ENCODE assay signal across 10 mouse cellular contexts in genomic region chr10:18525726-18526125, GRCm38 (mm10). TPM values are rescaled to one million over a fixed set of nuclear protein-coding genes. Genes with fewer than 3 reads are reported as not detected.
DNase-seq lines count a peak whose midpoint lies in the region; ATAC-seq and TF ChIP-seq lines count a peak whose summit lies in the region.
"Had no signal": no experiment of that assay in that cellular context is flagged by ENCODE, and none has a peak within 500 bp of the region (broad histone marks: within the 10 kb centered on the region; RNA-seq: fewer than 3 reads in every experiment).

No protein-coding gene starts in this region.

- H3K27me3 ChIP-seq in hindbrain, embryonic 10.5 days (ENCODE audit: insufficient read depth, poor library complexity, severe bottlenecking): no peaks in the 10 kb centered on the region
- H3K27me3 ChIP-seq in hindbrain, embryonic 11.5 days (ENCODE audit: control insufficient read depth, insufficient read depth, low read length): no peaks in the 10 kb centered on the region
- H3K27me3 ChIP-seq in ES-Bruce4 (ENCODE audit: control insufficient read depth, insufficient read depth, low read length, poor library complexity, severe bottlenecking): no peaks in the 10 kb centered on the region
- no peaks in the 10 kb centered on the region for H3K27me3 ChIP-seq in hindbrain, postnatal 0 days (ENCODE audit: insufficient read depth, low read length)
- H3K27me3 ChIP-seq: limb, embryonic 15.5 days had no signal

- no peaks in the 10 kb centered on the region for H3K9me3 ChIP-seq in hindbrain, embryonic 10.5 days
- H3K9me3 ChIP-seq in hindbrain, embryonic 11.5 days (ENCODE audit: control insufficient read depth, low read length): no peaks in the 10 kb centered on the region
- no peaks in the 10 kb centered on the region for H3K9me3 ChIP-seq in ES-Bruce4 (replicated peaks; ENCODE audit: control insufficient read depth, insufficient read depth, low read length, poor library complexity, severe bottlenecking)
- no peaks in the 10 kb centered on the region for H3K9me3 ChIP-seq in hindbrain, postnatal 0 days (ENCODE audit: low read length)
- H3K9me3 ChIP-seq: limb, embryonic 15.5 days had no signal

- peaks cover 64% of the 10 kb centered on the region for H3K36me3 ChIP-seq in hindbrain, embryonic 10.5 days
- H3K36me3 ChIP-seq in hindbrain, embryonic 11.5 days (ENCODE audit: control insufficient read depth, insufficient read depth, low read length): peaks cover 9% of the 10 kb centered on the region; the same call in 1 of the 2 replicates
- H3K36me3 ChIP-seq in ES-Bruce4 (ENCODE audit: control insufficient read depth, insufficient read depth, low read length, poor library complexity, severe bottlenecking): no peaks in the 10 kb centered on the region
- peaks cover 9% of the 10 kb centered on the region; the same call in 1 of the 2 replicates for H3K36me3 ChIP-seq in hindbrain, postnatal 0 days (ENCODE audit: insufficient read depth, low read length)

- no peak for DNase-seq in hindbrain, embryonic 10.5 days (ENCODE audit: low spot score)
- no peak for DNase-seq in hindbrain, embryonic 11.5 days (ENCODE audit: low spot score)
- DNase-seq in brain, embryonic 14.5 days (ENCODE audit: low read depth): peak; percentile 49
- peak; percentile 33 for DNase-seq in hindbrain, postnatal 0 days (ENCODE audit: low spot score)
- no peak for DNase-seq in frontal cortex, adult 2 months (ENCODE audit: extremely low spot score in 1 of 2, low spot score in 1 of 2)
- DNase-seq in adrenal gland, adult 2 months: no peak

- no peak overlapping the region for H3K4me3 ChIP-seq in hindbrain, embryonic 10.5 days
- no peak overlapping the region for H3K4me3 ChIP-seq in hindbrain, embryonic 11.5 days (ENCODE audit: low read depth, low read length)
- peak overlapping the region; percentile 41 for H3K4me3 ChIP-seq in ES-Bruce4 (ENCODE audit: low read depth, low read length)
- no peak overlapping the region for H3K4me3 ChIP-seq in hindbrain, postnatal 0 days (ENCODE audit: low read length)
- H3K4me3 ChIP-seq: limb, embryonic 15.5 days had no signal

- peak overlapping the region; percentile 62 for H3K27ac ChIP-seq in hindbrain, embryonic 10.5 days
- no peak overlapping the region for H3K27ac ChIP-seq in hindbrain, embryonic 11.5 days (ENCODE audit: low read depth, low read length)
- no peak overlapping the region for H3K27ac ChIP-seq in ES-Bruce4 (ENCODE audit: insufficient read depth, low read length)
- peak overlapping the region; percentile 68 for H3K27ac ChIP-seq in hindbrain, postnatal 0 days
- H3K27ac ChIP-seq: macrophage had no signal

- peaks cover 24% of the 10 kb centered on the region for H3K4me1 ChIP-seq in hindbrain, embryonic 10.5 days (replicated peaks)
- H3K4me1 ChIP-seq in hindbrain, embryonic 11.5 days (replicated peaks; ENCODE audit: control insufficient read depth, insufficient read depth, low read length): no peaks in the 10 kb centered on the region
- H3K4me1 ChIP-seq in ES-Bruce4 (ENCODE audit: control insufficient read depth, insufficient read depth, low read length): no peaks in the 10 kb centered on the region
- 0 out of 2 replicates have a peak, but pooled peaks cover 12% of the 10 kb centered on the region for H3K4me1 ChIP-seq in hindbrain, postnatal 0 days (ENCODE audit: insufficient read depth, low read length)

- WGBS in hindbrain, embryonic 10.5 days: 49% methylated on average over 9 of the region's 9 CpGs
- WGBS in hindbrain, embryonic 11.5 days: 71% methylated on average over 9 of the region's 9 CpGs
- WGBS in hindbrain, postnatal 0 days: 39% methylated on average over 9 of the region's 9 CpGs

- no peak for TF ChIP-seq POLR2A in ES-Bruce4 (IDR thresholded peaks at IDR 0.05; ENCODE audit: insufficient read depth, low read length)
- no peak for TF ChIP-seq POLR2A in brain, embryonic 14.5 days (IDR thresholded peaks at IDR 0.05; ENCODE audit: borderline replicate concordance, extremely low read depth, insufficient read depth, insufficient read length, poor library complexity, severe bottlenecking)

- no peak overlapping the region for H3K9ac ChIP-seq in hindbrain, embryonic 11.5 days (ENCODE audit: low read depth, low read length)
- H3K9ac ChIP-seq in ES-Bruce4 (ENCODE audit: low read depth, poor library complexity, severe bottlenecking): peak overlapping the region; percentile 12; the same call in 1 of the 2 replicates
- H3K9ac ChIP-seq in hindbrain, postnatal 0 days (replicated peaks; ENCODE audit: low read length): no peak overlapping the region
- H3K9ac ChIP-seq: limb, embryonic 15.5 days had no signal

- no peak for ATAC-seq in hindbrain, embryonic 11.5 days (ENCODE audit: low FRiP score)
- ATAC-seq in hindbrain, postnatal 0 days: peak; percentile 34; the same call in 1 of the 2 replicates

- no peak for TF ChIP-seq CTCF in ES-Bruce4 (IDR thresholded peaks at IDR 0.05; ENCODE audit: low read depth, low read length)
- no peak for TF ChIP-seq CTCF in brain, embryonic 14.5 days (IDR thresholded peaks at IDR 0.05; ENCODE audit: borderline replicate concordance, extremely low read depth, insufficient read depth, insufficient read length)
- TF ChIP-seq CTCF in hindbrain, postnatal 0 days (IDR thresholded peaks at IDR 0.05; ENCODE audit: low read depth): no peak

- no peak for TF ChIP-seq EP300 in ES-Bruce4 (IDR thresholded peaks at IDR 0.05; ENCODE audit: insufficient read depth, low read depth, low read length)

- no peak overlapping the region for H3K4me2 ChIP-seq in hindbrain, embryonic 11.5 days (replicated peaks; ENCODE audit: low read depth, low read length)
- 0 out of 2 replicates have a peak overlapping the region, but pooled peaks have one; percentile 16 for H3K4me2 ChIP-seq in hindbrain, postnatal 0 days (ENCODE audit: low read depth, low read length)
- H3K4me2 ChIP-seq: limb, embryonic 15.5 days had no signal

RNA-seq across cellular contexts. Expression of gene Hebp2, which starts 20.1 kb away (rescaled TPM):
- 15.1 and 15.8 TPM in 2 replicates for polyA plus RNA-seq in hindbrain, embryonic 10.5 days (2016; fragmentation: Nextera tagmentation; extraction: Ambion mirVana)
- 16.5 and 18.8 TPM in 2 replicates for polyA plus RNA-seq in hindbrain, embryonic 11.5 days (2014; fragmentation: Nextera tagmentation; extraction: Ambion mirVana)
- 14.3 and 21.1 TPM in 2 replicates for polyA plus RNA-seq in ES-Bruce4 (2011; ENCODE audit: insufficient read depth, insufficient read length, low read depth, missing spikeins)
- 3.0 and 4.4 TPM in 2 replicates for polyA plus RNA-seq in brain, embryonic 14.5 days (2012; rRNA removed)
- 4.9 and 5.1 TPM in 2 replicates for total RNA-seq in hindbrain, postnatal 0 days (2014; rRNA removed)
- polyA plus RNA-seq in hindbrain, postnatal 0 days (2015; fragmentation: Nextera tagmentation; extraction: Ambion mirVana): 14.9 and 15.3 TPM in 2 replicates
- 3.2 and 3.7 TPM in 2 replicates for polyA plus RNA-seq in frontal cortex, adult 2 months (2012; rRNA removed)
- 1 to 10 TPM; 4.6 to 6.2 TPM for total RNA-seq in adrenal gland, adult 2 months (2021)
- 0.56 and 1.4 TPM in 2 replicates for polyA plus RNA-seq in adrenal gland, adult 2 months (2012; rRNA removed)
- total RNA-seq: MEL had no signal

Comparison
In these comparisons a context has a peak if more than half of its experiments do, and no peak if none do; other contexts are left out.
1. DNase-seq: peak in brain, embryonic 14.5 days (single experiment) and hindbrain, postnatal 0 days (single experiment); none in hindbrain, embryonic 10.5 days (single experiment), hindbrain, embryonic 11.5 days (single experiment), frontal cortex, adult 2 months (0 of 2) and adrenal gland, adult 2 months (single experiment).
2. H3K27ac ChIP-seq: peak in hindbrain, embryonic 10.5 days (single experiment) and hindbrain, postnatal 0 days (single experiment); none in hindbrain, embryonic 11.5 days (single experiment) and ES-Bruce4 (single experiment).